ENCODE assay signal across 10 mouse cellular contexts in genomic region chr8:88512094-88512794, GRCm38 (mm10). TPM values are rescaled to one million over a fixed set of nuclear protein-coding genes. Genes with fewer than 3 reads are reported as not detected.
DNase-seq lines count a peak whose midpoint lies in the region; ATAC-seq lines count a peak whose summit lies in the region.
"Had no signal": no experiment of that assay in that cellular context is flagged by ENCODE, and none has a peak within 500 bp of the region (broad histone marks: within the 10 kb centered on the region; RNA-seq: fewer than 3 reads in every experiment).

No protein-coding gene starts in this region.

- H3K27me3 ChIP-seq in hindbrain, embryonic 13.5 days, result peaks cover 8% of the 10 kb centered on the region; the same call in 1 of the 2 replicates
- peaks cover 15% of the 10 kb centered on the region for H3K27me3 ChIP-seq in neural tube, embryonic 13.5 days

- H3K27ac ChIP-seq in hindbrain, embryonic 13.5 days, result peak overlapping the region; percentile 55
- 0 out of 2 replicates have a peak overlapping the region, but pooled peaks have one; percentile 33 for H3K27ac ChIP-seq in neural tube, embryonic 13.5 days (replicated peaks)
- H3K27ac ChIP-seq: kidney, postnatal 0 days had no signal

- peak overlapping the region; percentile 4; the same call in 1 of the 2 replicates for H3K4me2 ChIP-seq in hindbrain, embryonic 13.5 days
- peak overlapping the region; percentile 36 for H3K4me2 ChIP-seq in neural tube, embryonic 13.5 days
- H3K4me2 ChIP-seq: lung, embryonic 14.5 days had no signal

- no peaks in the 10 kb centered on the region for H3K36me3 ChIP-seq in hindbrain, embryonic 13.5 days
- H3K36me3 ChIP-seq in neural tube, embryonic 13.5 days, result no peaks in the 10 kb centered on the region

- DNase-seq in frontal cortex, postnatal 25 days (ENCODE audit: low spot score in 2 of 2), result no peak
- peak; percentile 64 for DNase-seq in embryo, embryonic 11 days
- no peak for DNase-seq in kidney, adult 8-10 months
- DNase-seq in ovary, postnatal 36 days (ENCODE audit: low spot score), result no peak
- no peak for DNase-seq in thymus, postnatal 10 days (ENCODE audit: low spot score in 2 of 2)
- DNase-seq: lung, embryonic 14.5 days had no signal

- H3K4me1 ChIP-seq in hindbrain, embryonic 13.5 days (replicated peaks), result peaks cover 17% of the 10 kb centered on the region
- H3K4me1 ChIP-seq in neural tube, embryonic 13.5 days (replicated peaks), result peaks cover 14% of the 10 kb centered on the region

- peak; percentile 47; the same call in 1 of the 2 replicates for ATAC-seq in frontal cortex, adult (ENCODE audit: low TSS enrichment)
- peak; percentile 78 for ATAC-seq in hindbrain, embryonic 13.5 days (ENCODE audit: low FRiP score)
- ATAC-seq in neural tube, embryonic 13.5 days (ENCODE audit: low read depth), result peak; percentile 79

- peak overlapping the region; percentile 39; the same call in 1 of the 2 replicates for H3K9ac ChIP-seq in hindbrain, embryonic 13.5 days
- peak overlapping the region; percentile 44; the same call in 1 of the 2 replicates for H3K9ac ChIP-seq in neural tube, embryonic 13.5 days
- H3K9ac ChIP-seq: lung, embryonic 14.5 days had no signal

- WGBS in hindbrain, embryonic 13.5 days, result under 1% methylated on average over 15 of the region's 15 CpGs
- 2% methylated on average over 15 of the region's 15 CpGs for WGBS in neural tube, embryonic 13.5 days

- no peaks in the 10 kb centered on the region for H3K9me3 ChIP-seq in hindbrain, embryonic 13.5 days
- peaks cover 5% of the 10 kb centered on the region; the same call in 1 of the 2 replicates for H3K9me3 ChIP-seq in neural tube, embryonic 13.5 days

- no peak overlapping the region for H3K4me3 ChIP-seq in hindbrain, embryonic 13.5 days
- H3K4me3 ChIP-seq in neural tube, embryonic 13.5 days, result no peak overlapping the region

RNA-seq across cellular contexts. Expression of gene Nkd1, which starts 8.9 kb away (rescaled TPM):
- 53.8 and 76.0 TPM in 2 replicates for polyA plus RNA-seq in hindbrain, embryonic 13.5 days (2015; fragmentation: Nextera tagmentation; extraction: Ambion mirVana)
- polyA plus RNA-seq in neural tube, embryonic 13.5 days (2015; fragmentation: Nextera tagmentation; extraction: Ambion mirVana), result 48.9 and 52.3 TPM in 2 replicates
